Mouse (Mus musculus): ENCODE results near the gene Arhgap30.

The Arhgap30 gene

GRCm38 (mm10) chr1:171379935-171380599, 8.7 kb upstream of the Arhgap30 start:
- DNase-seq: peak; percentile 87

DNA sequence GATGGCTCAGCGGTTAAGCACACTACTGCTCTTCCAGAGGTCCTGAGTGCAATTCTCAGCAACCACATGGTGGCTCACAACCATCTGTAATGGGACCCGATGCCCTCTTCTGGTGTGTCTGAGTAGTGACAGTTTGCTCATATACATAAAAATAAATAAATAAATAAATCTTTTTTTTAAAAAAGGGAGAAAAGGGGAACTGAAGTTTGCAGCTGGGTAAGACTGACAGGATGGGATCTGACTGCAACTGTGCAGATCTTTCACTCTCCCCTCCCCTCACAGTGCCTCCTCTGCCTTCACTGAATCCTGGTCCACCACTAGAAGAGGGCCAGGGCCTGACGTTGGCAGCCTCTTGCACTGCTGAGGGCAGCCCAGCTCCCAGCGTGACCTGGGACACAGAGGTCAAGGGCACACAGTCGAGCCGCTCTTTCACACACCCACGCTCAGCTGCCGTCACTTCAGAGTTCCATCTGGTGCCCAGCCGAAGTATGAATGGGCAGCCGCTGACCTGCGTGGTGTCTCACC, 6.6 kb upstream of the Arhgap30 start:
- no peak for DNase-seq

DNA sequence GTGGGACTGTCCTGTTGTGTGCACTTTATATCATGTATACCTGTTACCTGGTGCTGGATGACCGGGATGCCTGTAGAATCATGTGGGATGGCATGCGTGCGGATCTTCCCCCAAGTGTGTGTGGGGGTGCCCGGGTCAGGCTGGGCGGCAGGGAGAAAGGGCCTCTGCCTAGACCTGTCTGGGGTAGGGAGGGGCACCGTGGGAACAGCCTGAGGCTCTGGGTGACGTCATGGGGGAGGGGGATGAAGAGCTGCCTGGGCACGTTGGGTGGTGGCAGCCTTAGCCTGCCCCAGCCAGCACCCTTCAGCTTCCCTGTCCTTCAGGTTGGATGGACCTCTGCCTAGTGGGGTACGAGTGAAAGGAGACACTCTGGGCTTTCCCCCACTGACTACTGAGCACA, 4.4 kb upstream of the Arhgap30 start:
- no peak for DNase-seq

- DNase-seq: no peak
These were observed 3.6 kb upstream of the Arhgap30 start for GRCm38 (mm10) chr1:171385171-171385570.

- peak; percentile 79 for DNase-seq
These were observed 1.7 kb upstream of the Arhgap30 start for GRCm38 (mm10) chr1:171387099-171387498.

DNA sequence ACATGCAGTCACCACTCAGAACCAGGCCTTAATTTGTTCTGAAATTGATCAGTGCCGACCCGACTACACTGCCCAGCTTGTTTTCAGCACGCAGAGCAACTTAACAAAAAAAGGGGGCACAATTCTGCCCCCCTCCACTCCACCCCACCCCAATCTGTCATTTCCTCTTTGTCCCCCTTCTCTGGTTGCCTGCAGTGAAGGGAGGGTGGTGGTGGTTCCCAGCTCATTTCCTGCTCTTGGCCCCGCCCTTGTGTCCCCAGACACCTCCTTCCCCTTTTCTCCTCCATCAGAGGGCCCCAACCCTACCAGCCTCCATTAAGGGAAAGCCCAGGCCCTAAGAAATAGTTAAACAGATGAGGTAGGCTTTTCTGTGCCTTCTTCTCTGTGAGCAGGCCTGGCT, 1.3 kb downstream of the Arhgap30 start:
- peak; percentile 80 for DNase-seq

DNA sequence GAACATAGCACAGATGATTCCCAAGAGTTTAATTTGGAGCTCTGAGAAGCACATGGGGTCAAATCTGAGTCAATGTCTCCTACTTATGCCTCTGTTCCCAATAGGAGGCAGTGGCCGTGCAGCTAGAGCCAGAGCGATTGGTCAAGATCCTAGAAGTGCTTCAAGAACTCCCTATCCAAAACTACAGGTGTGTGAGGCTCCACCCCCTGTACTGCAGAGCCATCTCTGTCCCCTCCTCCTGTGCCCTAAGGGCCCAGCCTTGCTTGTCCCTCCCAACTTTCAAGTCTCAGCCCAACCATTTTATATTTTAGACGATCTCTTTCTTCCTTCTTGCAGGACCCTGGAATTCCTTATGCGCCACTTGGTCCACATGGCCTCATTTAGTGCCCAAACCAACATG, 13.1 kb downstream of the Arhgap30 start:
- DNase-seq: no peak

DNA sequence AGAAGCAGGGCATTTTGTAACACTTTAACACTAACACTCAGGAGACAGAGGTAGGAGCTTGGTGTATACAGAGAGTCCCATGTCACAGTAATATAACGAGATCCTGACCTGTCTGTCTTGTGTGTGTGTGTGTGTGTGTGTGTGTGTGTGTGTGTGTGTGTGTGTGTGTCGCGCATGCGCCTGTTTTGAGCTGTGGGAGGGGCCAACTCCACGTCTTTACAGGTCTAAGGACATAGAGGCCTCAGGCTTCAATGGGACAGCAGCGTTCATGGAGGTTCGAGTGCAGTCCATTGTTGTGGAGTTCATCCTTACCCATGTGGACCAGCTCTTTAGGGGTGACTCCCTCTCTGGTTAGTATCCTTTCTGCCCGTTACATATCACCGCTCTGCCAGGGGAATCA, 14.2 kb downstream of the Arhgap30 start:
- no peak for DNase-seq

DNA sequence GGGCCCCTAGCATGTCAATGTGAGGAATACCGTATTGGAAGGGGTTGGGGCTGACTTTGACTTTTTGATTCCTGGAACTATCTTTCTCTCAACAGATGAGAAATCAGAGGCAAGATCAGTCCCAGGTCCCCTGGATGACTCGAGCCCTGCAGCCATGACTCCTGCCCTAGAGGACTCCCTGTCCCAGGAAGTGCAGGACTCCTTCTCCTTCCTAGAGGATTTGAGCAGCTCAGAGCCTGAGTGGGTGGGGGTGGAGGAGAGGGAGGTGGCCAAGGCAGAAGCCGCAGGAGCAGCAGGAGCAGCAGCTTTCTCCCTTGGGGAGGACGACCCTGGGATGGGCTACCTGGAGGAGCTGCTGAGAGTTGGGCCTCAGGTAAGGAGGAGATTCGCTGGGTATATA, 18.5 kb downstream of the Arhgap30 start:
- DNase-seq: no peak

GRCm38 (mm10) chr1:171410231-171410630, 21.5 kb downstream of the Arhgap30 start:
- DNase-seq: no peak

GRCm38 (mm10) chr1:171410947-171411484, 22.3 kb downstream of the Arhgap30 start, which contains the start of gene Usf1:
TSS of gene Usf1 (plus strand) at chr1:171411313.
- DNase-seq: peak; percentile 96

DNA sequence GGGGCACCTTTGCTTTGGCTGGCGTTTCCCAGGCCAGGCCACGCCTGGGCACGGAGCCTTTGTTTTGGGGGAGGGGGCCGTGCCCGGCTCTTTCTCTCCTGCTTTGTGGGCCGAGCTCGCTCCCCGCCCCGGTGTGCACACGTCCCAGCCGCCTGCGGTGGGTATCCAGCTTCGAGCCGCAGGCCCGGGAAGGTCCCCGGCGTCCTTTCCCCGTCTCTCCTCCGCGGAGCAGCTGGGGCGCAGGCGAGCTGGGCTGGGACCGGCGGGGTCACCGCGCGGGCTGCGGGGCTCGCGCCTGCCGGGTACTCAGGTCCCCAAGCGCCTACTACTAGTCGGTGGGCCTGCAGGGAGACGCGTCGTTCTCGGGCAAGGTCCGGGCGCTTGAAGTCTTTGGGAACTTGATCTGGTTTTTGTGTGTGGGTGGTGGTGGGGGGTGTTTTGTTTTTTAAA, 22.8 kb downstream of the Arhgap30 start:
- DNase-seq: no peak

GRCm38 (mm10) chr1:171412001-171412441, 23.3 kb downstream of the Arhgap30 start:
- DNase-seq: peak; percentile 65

GRCm38 (mm10) chr1:171412446-171412845, 23.7 kb downstream of the Arhgap30 start:
- no peak for DNase-seq

- no peak for DNase-seq
These were observed 24.9 kb downstream of the Arhgap30 start for GRCm38 (mm10) chr1:171413608-171414007.

DNA sequence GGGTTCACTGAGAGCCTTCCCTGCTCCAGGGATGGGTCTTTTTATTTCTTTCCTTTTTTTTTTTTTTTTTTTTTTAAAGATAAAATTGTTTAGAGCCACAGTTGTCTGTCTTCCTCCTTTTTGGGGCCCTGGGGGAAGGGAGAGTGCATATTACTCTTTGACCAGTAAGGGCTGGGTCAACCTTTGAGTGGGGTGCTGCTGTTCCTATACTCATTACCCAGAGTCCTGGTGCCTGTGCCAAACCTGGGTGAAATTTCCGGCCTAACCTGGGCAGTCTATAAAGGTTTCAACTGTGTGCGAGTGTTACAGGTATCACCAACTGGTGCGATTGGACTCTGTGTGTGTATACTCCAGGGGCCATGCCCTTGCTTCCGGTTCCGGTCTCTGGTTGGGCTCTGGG, 29.9 kb downstream of the Arhgap30 start, which contains the start of gene Tstd1:
TSS of gene Tstd1 (plus strand) at position 213 of the 400 bp plus-strand sequence.
- DNase-seq: no peak

GRCm38 (mm10) chr1:171419291-171419882, 30.6 kb downstream of the Arhgap30 start:
- DNase-seq: no peak

DNA sequence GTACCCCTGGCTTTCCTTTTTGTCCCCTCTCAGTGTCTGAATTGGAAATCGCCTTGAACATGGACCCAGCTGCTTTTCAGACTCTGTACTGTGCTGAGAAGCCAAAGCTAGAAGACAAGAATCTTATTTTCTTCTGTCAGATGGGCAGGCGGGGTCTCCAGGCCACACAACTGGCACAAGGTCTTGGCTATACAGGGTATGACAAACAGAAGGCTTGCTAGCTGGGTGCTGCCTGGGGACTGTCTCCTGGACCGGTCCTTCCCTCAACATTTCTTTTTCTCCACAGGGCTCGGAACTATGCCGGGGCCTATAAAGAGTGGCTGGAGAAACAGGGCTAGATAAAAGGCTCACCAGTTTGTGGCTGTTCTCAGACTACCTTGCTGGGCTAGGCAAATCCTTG, 31.2 kb downstream of the Arhgap30 start:
- no peak for DNase-seq

DNA sequence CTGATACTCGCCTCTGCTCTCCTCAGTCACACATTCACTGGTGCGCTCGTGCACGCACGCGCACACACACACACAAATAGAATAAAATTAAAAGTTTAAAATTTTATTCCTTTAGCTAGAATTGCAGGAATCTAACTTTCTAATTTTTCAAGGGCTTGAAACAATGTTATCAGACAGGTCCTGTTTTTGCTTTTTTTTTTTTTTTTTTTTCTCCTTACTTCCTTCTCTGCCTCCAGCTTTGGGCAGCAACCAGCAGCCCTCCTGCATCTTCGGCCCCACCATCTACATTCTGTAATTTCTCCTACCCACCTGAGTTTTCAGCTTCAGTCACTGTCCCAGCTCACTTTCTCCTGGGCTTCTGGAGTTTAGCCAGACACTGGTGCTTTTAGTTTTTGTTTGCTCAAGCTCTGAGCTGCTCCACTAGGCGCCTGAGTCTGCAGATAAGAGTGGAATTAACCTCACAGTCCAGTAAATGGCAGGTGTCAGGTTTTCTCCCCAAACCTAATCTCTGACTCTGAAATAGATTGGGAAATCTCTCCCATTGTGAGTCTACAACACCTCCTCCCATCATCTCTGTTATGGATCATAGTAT, 33.8 kb downstream of the Arhgap30 start:
- DNase-seq: no peak

DNA sequence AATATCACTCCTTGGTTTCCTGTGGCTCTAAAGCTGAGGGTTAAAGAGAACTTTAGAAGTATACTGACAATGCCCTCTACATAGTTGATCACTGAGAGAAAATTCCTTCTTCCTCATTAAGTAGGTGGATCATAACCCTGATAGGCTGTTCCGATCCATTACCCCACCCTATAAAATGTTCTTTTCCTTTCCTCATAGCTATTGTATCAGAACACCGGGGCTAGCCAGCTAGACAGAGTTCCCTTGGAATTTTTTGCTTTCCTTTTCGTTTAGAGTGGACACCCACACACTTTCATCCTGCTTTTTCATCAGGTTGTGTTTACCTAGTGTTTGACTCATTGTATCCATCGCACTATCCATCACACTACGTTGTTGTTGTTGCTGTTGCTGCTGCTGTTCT, 35.9 kb downstream of the Arhgap30 start:
- no peak for DNase-seq

- no peak for DNase-seq
These were observed 36.4 kb downstream of the Arhgap30 start for GRCm38 (mm10) chr1:171425126-171425525.

GRCm38 (mm10) chr1:171432158-171432557, 43.4 kb downstream of the Arhgap30 start:
- no peak for DNase-seq

- no peak for DNase-seq
These were observed 46.6 kb downstream of the Arhgap30 start for GRCm38 (mm10) chr1:171435288-171435814.

All from thymus, postnatal 4 days (tissue).